Mouse (Mus musculus) erythroid progenitor cell, adult 5-6 weeks (primary cell): Measurements from ENCODE around the gene Grm4. TPM values are rescaled to one million over a fixed set of nuclear protein-coding genes. Genes with fewer than 3 reads are reported as not detected.

ENCODE experiments used
- total RNA-seq, 2 experiments: library from RNA; stranded (forward) in 1 of 2; stranded (reverse) in 1 of 2; fragments of 150-400 nt in 1 of 2; fragments of 186-747, 209-891 nt in 1 of 2; gene quantifications; 2 replicates each; pipeline versions ENCODE4 v1.2.3 to v1.2.4; 2015 to 2017; ENCODE audit warnings: low replicate concordance in 2 of 2

The Grm4 gene
- total RNA-seq, 2 experiments from 2014 or later, result not detected

Other genes with a start within 250 kb of the Grm4 start
- 40.7 and 57.7 TPM in 2 replicates for gene Hmga1, start 35.1 kb upstream of the Grm4 start, total RNA-seq (2015; ENCODE audit: low replicate concordance)
- gene Hmga1, start 35.1 kb upstream of the Grm4 start, total RNA-seq (2017; ENCODE audit: low replicate concordance), result 21.2 and 30.6 TPM in 2 replicates
- gene AI413582, start 44.4 kb upstream of the Grm4 start, total RNA-seq (2015; ENCODE audit: low replicate concordance), result 2.9 and 6.8 TPM in 2 replicates
- 3.1 and 14.1 TPM in 2 replicates for gene AI413582, start 44.4 kb upstream of the Grm4 start, total RNA-seq (2017; ENCODE audit: low replicate concordance)
- 11.3 and 21.6 TPM in 2 replicates for gene Nudt3, start 102.1 kb upstream of the Grm4 start, total RNA-seq (2015; ENCODE audit: low replicate concordance)
- gene Nudt3, start 102.1 kb upstream of the Grm4 start, total RNA-seq (2017; ENCODE audit: low replicate concordance), result 20.7 and 43.1 TPM in 2 replicates
- not detected in 2 replicates for gene RPS10-NUDT3, start 113.8 kb upstream of the Grm4 start, total RNA-seq (2015; ENCODE audit: low replicate concordance)
- 12.3 TPM in 1 of 2 replicates, not detected in the other for gene RPS10-NUDT3, start 113.8 kb upstream of the Grm4 start, total RNA-seq (2017; ENCODE audit: low replicate concordance)
- gene Rps10, start 115.3 kb upstream of the Grm4 start, total RNA-seq (2015; ENCODE audit: low replicate concordance), result 648 and 718 TPM in 2 replicates
- 440 and 463 TPM in 2 replicates for gene Rps10, start 115.3 kb upstream of the Grm4 start, total RNA-seq (2017; ENCODE audit: low replicate concordance)
- not detected in 2 replicates for gene Pacsin1, start 134.1 kb upstream of the Grm4 start, total RNA-seq (2015; ENCODE audit: low replicate concordance)
- gene Pacsin1, start 134.1 kb upstream of the Grm4 start, total RNA-seq (2017; ENCODE audit: low replicate concordance), result not detected in 2 replicates
- gene Spdef, start 207.6 kb upstream of the Grm4 start, total RNA-seq (2015; ENCODE audit: low replicate concordance), result not detected in 2 replicates
- not detected in 2 replicates for gene Spdef, start 207.6 kb upstream of the Grm4 start, total RNA-seq (2017; ENCODE audit: low replicate concordance)